28 mouse cellular contexts compared by ENCODE assay signal in the genomic region with DNA sequence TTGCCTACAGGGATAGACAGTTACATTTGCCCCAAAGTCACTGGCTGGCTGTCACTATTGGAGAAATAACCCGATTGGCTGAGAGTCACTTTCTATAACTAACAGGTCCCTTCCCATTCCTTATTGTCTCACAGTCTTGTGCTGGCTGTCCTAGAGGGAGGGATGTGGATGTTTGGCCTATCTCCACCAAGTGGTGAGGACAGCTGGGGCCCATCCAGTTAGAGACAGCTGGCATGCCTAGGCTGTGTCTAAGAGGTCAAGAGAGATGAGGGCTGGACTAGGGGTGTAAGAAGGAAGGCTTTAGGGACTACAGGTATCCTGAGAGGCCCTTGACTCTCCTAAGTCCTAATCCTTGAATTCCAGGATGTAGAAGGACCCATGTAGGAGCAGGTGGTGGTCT. TPM values are rescaled to one million over a fixed set of nuclear protein-coding genes. Genes with fewer than 3 reads are reported as not detected.
"Had no signal": no experiment of that assay in that cellular context is flagged by ENCODE, and none has a peak within 500 bp of the region (broad histone marks: within the 10 kb centered on the region; RNA-seq: fewer than 3 reads in every experiment).

No protein-coding gene starts in this region.

- H3K4me3 ChIP-seq: embryonic facial prominence, embryonic 10.5 days; embryonic facial prominence, embryonic 12.5 days; embryonic facial prominence, embryonic 13.5 days; embryonic facial prominence, embryonic 15.5 days; erythroblast, embryonic 14.5 days; forebrain, embryonic 10.5 days; forebrain, embryonic 12.5 days; forebrain, embryonic 13.5 days; forebrain, embryonic 15.5 days; gastrocnemius, adult 2 months; heart, adult 2 months had no signal

- H3K36me3 ChIP-seq: embryonic facial prominence, embryonic 10.5 days; embryonic facial prominence, embryonic 12.5 days; embryonic facial prominence, embryonic 13.5 days; embryonic facial prominence, embryonic 15.5 days; forebrain, embryonic 10.5 days; forebrain, embryonic 12.5 days; forebrain, embryonic 15.5 days had no signal

- ATAC-seq: forebrain, embryonic 13.5 days; forebrain, embryonic 14.5 days; forebrain, embryonic 15.5 days; forebrain, embryonic 16.5 days; forebrain, postnatal 0 days had no signal

- DNase-seq: cerebellum, adult 2 months; cerebellum, adult 8-10 months; cerebellum, adult 9-11 months; cerebellum, postnatal 10 days; cerebellum, postnatal 14 days; cerebellum, postnatal 25 days; cerebellum, postnatal 36 days; embryo, embryonic 11 days; forebrain, postnatal 0 days; gastrocnemius, adult 2 months; gastrocnemius, postnatal 10 days; gastrocnemius, postnatal 14 days; gastrocnemius, postnatal 25 days; gastrocnemius, postnatal 36 days; heart, adult 11 months; heart, adult 18-20 months; heart, adult 2 months had no signal

- H3K27me3 ChIP-seq: embryonic facial prominence, embryonic 12.5 days; embryonic facial prominence, embryonic 15.5 days; forebrain, embryonic 12.5 days; forebrain, embryonic 13.5 days; forebrain, embryonic 15.5 days had no signal

- H3K4me2 ChIP-seq: embryonic facial prominence, embryonic 12.5 days; embryonic facial prominence, embryonic 13.5 days; embryonic facial prominence, embryonic 15.5 days; forebrain, embryonic 12.5 days; forebrain, embryonic 13.5 days; forebrain, embryonic 15.5 days had no signal

RNA-seq across cellular contexts. Expression of gene Rasd1, which starts 53.2 kb away (rescaled TPM):
- polyA plus RNA-seq: erythroblast, embryonic 14.5 days had no signal
